Mouse (Mus musculus): Measurements from ENCODE around the gene Zic2.

Gene Zic2

GRCm38 (mm10) chr14:122477971-122478573, 2.8 kb downstream of the Zic2 start:
- DNase-seq = no peak

GRCm38 (mm10) chr14:122478574-122479011, 3.4 kb downstream of the Zic2 start:
- no peak for DNase-seq

- DNase-seq = no peak
These were observed 4.3 kb downstream of the Zic2 start for GRCm38 (mm10) chr14:122479461-122480109.

GRCm38 (mm10) chr14:122480355-122480754, 5.1 kb downstream of the Zic2 start:
- no peak for DNase-seq

GRCm38 (mm10) chr14:122481181-122481580, 5.9 kb downstream of the Zic2 start:
- DNase-seq = no peak

GRCm38 (mm10) chr14:122482081-122483023, 7.1 kb downstream of the Zic2 start:
- DNase-seq = no peak

GRCm38 (mm10) chr14:122483024-122483385, 7.8 kb downstream of the Zic2 start:
- DNase-seq = no peak

GRCm38 (mm10) chr14:122483556-122484421, 8.6 kb downstream of the Zic2 start:
- no peak for DNase-seq

- no peak for DNase-seq
These were observed 9.2 kb downstream of the Zic2 start for GRCm38 (mm10) chr14:122484458-122484843.

- no peak for DNase-seq
These were observed 9.8 kb downstream of the Zic2 start for GRCm38 (mm10) chr14:122484844-122485551.

GRCm38 (mm10) chr14:122485635-122486181, 10.5 kb downstream of the Zic2 start:
- DNase-seq = no peak

GRCm38 (mm10) chr14:122486611-122487010, 11.4 kb downstream of the Zic2 start:
- DNase-seq = no peak

- DNase-seq = no peak
These were observed 12.1 kb downstream of the Zic2 start for GRCm38 (mm10) chr14:122487366-122487765.

- no peak for DNase-seq
These were observed 13.8 kb downstream of the Zic2 start for GRCm38 (mm10) chr14:122489041-122489440.

- DNase-seq = no peak
These were observed 14.6 kb downstream of the Zic2 start for GRCm38 (mm10) chr14:122489686-122490414.

GRCm38 (mm10) chr14:122490441-122491328, 15.4 kb downstream of the Zic2 start, which contains the start of gene Gm10837:
Gene Gm10837 (plus strand): TSS chr14:122490586.
- DNase-seq = no peak

- no peak for DNase-seq
These were observed 16.3 kb downstream of the Zic2 start for GRCm38 (mm10) chr14:122491521-122491920.

- DNase-seq = no peak
These were observed 16.8 kb downstream of the Zic2 start for GRCm38 (mm10) chr14:122492015-122492414.

- no peak for DNase-seq
These were observed 33.8 kb downstream of the Zic2 start for GRCm38 (mm10) chr14:122509058-122509457.

- no peak for DNase-seq
These were observed 36.3 kb downstream of the Zic2 start for GRCm38 (mm10) chr14:122511519-122511918.

All from right cerebral cortex, postnatal 4 days (tissue).